Mouse (Mus musculus) heart, embryonic 15.5 days (tissue): ENCODE measurements around the gene Neurl1a. TPM values are rescaled to one million over a fixed set of nuclear protein-coding genes. Genes with fewer than 3 reads are reported as not detected.
"Not testable (repeated sequence)": the region's sequence is repeated elsewhere in the genome, so short reads cannot be mapped to it uniquely, and the experiment has no call there.

Experiments used
- ATAC-seq: fragments of 200-750 bp; cut with Nextera tagmentation; replicated peaks from 2 replicates; pipeline ENCODE4 v1.8.0; 2017; ENCODE audit warnings: low read depth, moderate TSS enrichment; ENCODE audit not compliant: insufficient number of reproducible peaks, insufficient read depth, low FRiP score
- H3K27ac ChIP-seq: fragments of 300-500 bp; sonication (generic); 2 replicates; pipeline ENCODE4 v1.5.1; 2015; ENCODE audit warnings: mild to moderate bottlenecking, inconsistent platforms
- H3K27me3 ChIP-seq: fragments of 300-500 bp; sonication (generic); 2 replicates; pipeline ENCODE4 v1.6.1; 2015; ENCODE audit warnings: inconsistent platforms
- H3K36me3 ChIP-seq: fragments of 300-500 bp; sonication (generic); 2 replicates; pipeline ENCODE4 v1.6.1; 2015; ENCODE audit warnings: mild to moderate bottlenecking, inconsistent platforms
- H3K4me1 ChIP-seq: fragments of 300-500 bp; sonication (generic); replicated peaks from 2 replicates; pipeline ENCODE4 v1.6.1; 2015; ENCODE audit warnings: inconsistent platforms
- H3K4me2 ChIP-seq: fragments of 300-500 bp; sonication (generic); 2 replicates; pipeline ENCODE4 v1.6.1; 2015; ENCODE audit warnings: inconsistent platforms, mild to moderate bottlenecking, moderate library complexity
- H3K4me3 ChIP-seq: fragments of 300-500 bp; sonication (generic); 2 replicates; pipeline ENCODE4 v1.5.1; 2015; ENCODE audit warnings: mild to moderate bottlenecking, inconsistent platforms
- H3K9ac ChIP-seq: fragments of 300-500 bp; sonication (generic); 2 replicates; pipeline ENCODE4 v1.6.1; 2015; ENCODE audit warnings: mild to moderate bottlenecking, inconsistent platforms
- H3K9me3 ChIP-seq: fragments of 300-500 bp; sonication (generic); replicated peaks from 2 replicates; pipeline ENCODE4 v1.6.1; 2016; ENCODE audit warnings: inconsistent platforms
- WGBS: fragments of 180-500 bp; shearing (Covaris S2); methylation state at CpG from one replicate; pipeline ENCODE4 v1.1.7; 2015; ENCODE audit warnings: mixed read lengths; 5-methylcytosine and 5-hydroxymethylcytosine counted together
- polyA plus RNA-seq: library from polyadenylated mRNA; unstranded; fragments of >200 nt; fragmentation: Nextera tagmentation; extraction: Ambion mirVana; gene quantifications from 2 replicates; pipeline ENCODE4 v1.2.1, GENCODE M21; 2015

The Neurl1a gene
- 1.2 and 2.3 TPM in 2 replicates for polyA plus RNA-seq

- Histone ChIP-seq H3K4me2 (peak within 1 kb of the TSS; percentile 100), H3K27ac (no peak within 1 kb of the TSS), H3K36me3 (no peaks in the 10 kb centered on the region), H3K9ac (peak within 1 kb of the TSS; percentile 70), H3K4me1 (peaks cover 16% of the 10 kb centered on the region), H3K4me3 (peak within 1 kb of the TSS; percentile 72), H3K9me3 (no peaks in the 10 kb centered on the region), H3K27me3 (peaks cover 43% of the 10 kb centered on the region)
- peak; percentile 44 for ATAC-seq
- WGBS = under 1% methylated on average over 76 of the region's 98 CpGs
Observed at GRCm38 (mm10) chr19:47178431-47179271, at the start of gene Neurl1a. Gene Neurl1a (plus strand): TSS chr19:47178820.

- Histone ChIP-seq H3K27me3 (no peaks in the 10 kb centered on the region), H3K36me3 (peaks cover 84% of the 10 kb centered on the region), H3K9ac (no peak overlapping the region), H3K4me3 (no peak overlapping the region), H3K9me3 (no peaks in the 10 kb centered on the region), H3K4me1 (peaks cover 10% of the 10 kb centered on the region), H3K4me2 (no peak overlapping the region), H3K27ac (no peak overlapping the region)
- no peak for ATAC-seq
- 89% methylated on average over 11 of the region's 11 CpGs for WGBS
Observed at GRCm38 (mm10) chr19:47128835-47129234, 49.8 kb upstream of the Neurl1a start.

- Histone ChIP-seq H3K4me2 (no peak overlapping the region), H3K9ac (no peak overlapping the region), H3K36me3 (peaks cover 73% of the 10 kb centered on the region), H3K9me3 (no peaks in the 10 kb centered on the region), H3K4me1 (no peaks in the 10 kb centered on the region), H3K27me3 (no peaks in the 10 kb centered on the region), H3K4me3 (no peak overlapping the region), H3K27ac (no peak overlapping the region)
- ATAC-seq = no peak
- WGBS = 93% methylated on average over 15 of the region's 15 CpGs
Observed at GRCm38 (mm10) chr19:47130551-47131125, 48.0 kb upstream of the Neurl1a start.

- 86% methylated on average over 7 of the region's 7 CpGs for WGBS
- no peak overlapping the region for H3K4me2 ChIP-seq
- ATAC-seq = no peak
Observed at GRCm38 (mm10) chr19:47133161-47133560, 45.5 kb upstream of the Neurl1a start.

GRCm38 (mm10) chr19:47135568-47135967 lies 43.1 kb upstream of the Neurl1a start:
- ATAC-seq = no peak
- no peaks in the 10 kb centered on the region for H3K27me3 ChIP-seq

More at GRCm38 (mm10) chr19:47133161-47133560, 45.5 kb upstream of the Neurl1a start:
- H3K9ac ChIP-seq = no peak overlapping the region
- no peaks in the 10 kb centered on the region for H3K27me3 ChIP-seq
- no peak overlapping the region for H3K4me3 ChIP-seq
- peaks cover 52% of the 10 kb centered on the region for H3K36me3 ChIP-seq
- H3K9me3 ChIP-seq = no peaks in the 10 kb centered on the region
- peaks cover 23% of the 10 kb centered on the region for H3K4me1 ChIP-seq
- no peak overlapping the region for H3K27ac ChIP-seq

GRCm38 (mm10) chr19:47136170-47136569 lies 42.5 kb upstream of the Neurl1a start:
- H3K36me3 ChIP-seq = peaks cover 22% of the 10 kb centered on the region; the same call in 1 of the 2 replicates
- H3K4me1 ChIP-seq = peaks cover 31% of the 10 kb centered on the region
- no peak overlapping the region for H3K27ac ChIP-seq
- 0 out of 2 replicates have a peak overlapping the region, but pooled peaks have one; percentile 76 for H3K4me2 ChIP-seq
- H3K9ac ChIP-seq = no peak overlapping the region
- no peaks in the 10 kb centered on the region for H3K9me3 ChIP-seq
- 86% methylated on average over 5 of the region's 5 CpGs for WGBS
- no peak overlapping the region for H3K4me3 ChIP-seq
- no peaks in the 10 kb centered on the region for H3K27me3 ChIP-seq
- no peak for ATAC-seq

More at GRCm38 (mm10) chr19:47135568-47135967, 43.1 kb upstream of the Neurl1a start:
- Histone ChIP-seq H3K27ac (no peak overlapping the region), H3K4me3 (no peak overlapping the region), H3K9ac (no peak overlapping the region), H3K4me2 (no peak overlapping the region), H3K9me3 (no peaks in the 10 kb centered on the region), H3K4me1 (peaks cover 31% of the 10 kb centered on the region), H3K36me3 (peaks cover 28% of the 10 kb centered on the region; the same call in 1 of the 2 replicates)
- WGBS = 90% methylated on average over 17 of the region's 17 CpGs

- peak overlapping the region; percentile 76 for H3K4me2 ChIP-seq
- H3K9me3 ChIP-seq = no peaks in the 10 kb centered on the region
- H3K4me1 ChIP-seq = peaks cover 31% of the 10 kb centered on the region
- peak overlapping the region; percentile 85 for H3K27ac ChIP-seq
- no peaks in the 10 kb centered on the region for H3K27me3 ChIP-seq
- WGBS = 8% methylated on average over 6 of the region's 6 CpGs
- peak overlapping the region; percentile 68 for H3K9ac ChIP-seq
- H3K4me3 ChIP-seq = peak overlapping the region; percentile 55
- H3K36me3 ChIP-seq = peaks cover 14% of the 10 kb centered on the region; the same call in 1 of the 2 replicates
- ATAC-seq = peak; percentile 20; the same call in 1 of the 2 replicates
Observed at GRCm38 (mm10) chr19:47137051-47137581, 41.5 kb upstream of the Neurl1a start.

- peak within 1 kb of the TSS; percentile 68 for H3K9ac ChIP-seq
- ATAC-seq = peak; percentile 83
- H3K4me2 ChIP-seq = peak within 1 kb of the TSS; percentile 76
- 1% methylated on average over 28 of the region's 28 CpGs for WGBS
- peak within 1 kb of the TSS; percentile 55 for H3K4me3 ChIP-seq
- peak within 1 kb of the TSS; percentile 85 for H3K27ac ChIP-seq
- no peaks in the 10 kb centered on the region for H3K27me3 ChIP-seq
- no peaks in the 10 kb centered on the region for H3K9me3 ChIP-seq
- peaks cover 31% of the 10 kb centered on the region for H3K4me1 ChIP-seq
- peaks cover 9% of the 10 kb centered on the region; the same call in 1 of the 2 replicates for H3K36me3 ChIP-seq
Observed at GRCm38 (mm10) chr19:47137771-47138421, 40.7 kb upstream of the Neurl1a start, which contains the start of gene Calhm2. Gene Calhm2 (minus strand): TSS chr19:47138294.

- not testable (repeated sequence) for H3K9ac ChIP-seq, ATAC-seq, H3K36me3 ChIP-seq, H3K4me3 ChIP-seq, H3K9me3 ChIP-seq, H3K27me3 ChIP-seq, H3K27ac ChIP-seq, H3K4me2 ChIP-seq
- H3K4me1 ChIP-seq = peaks cover 31% of the 10 kb centered on the region
- 35% methylated on average over 7 of the region's 7 CpGs for WGBS
Observed at GRCm38 (mm10) chr19:47139611-47140010, 39.0 kb upstream of the Neurl1a start.

GRCm38 (mm10) chr19:47142438-47142837 lies 36.2 kb upstream of the Neurl1a start:
- ATAC-seq = no peak

GRCm38 (mm10) chr19:47144154-47144553 lies 34.5 kb upstream of the Neurl1a start, which contains the start of gene Calhm1:
Gene Calhm1 (minus strand): TSS chr19:47144254.
- no peaks in the 10 kb centered on the region for H3K36me3 ChIP-seq
- H3K27ac ChIP-seq = no peak within 1 kb of the TSS
- no peak within 1 kb of the TSS for H3K4me3 ChIP-seq
- WGBS = 80% methylated on average over 6 of the region's 6 CpGs
- H3K27me3 ChIP-seq = no peaks in the 10 kb centered on the region
- no peak within 1 kb of the TSS for H3K9ac ChIP-seq
- ATAC-seq = no peak
- no peak within 1 kb of the TSS for H3K4me2 ChIP-seq
- H3K4me1 ChIP-seq = no peaks in the 10 kb centered on the region; the same call in none of the 2 replicates
- no peaks in the 10 kb centered on the region for H3K9me3 ChIP-seq

More at GRCm38 (mm10) chr19:47142438-47142837, 36.2 kb upstream of the Neurl1a start:
- H3K4me2 ChIP-seq = no peak overlapping the region
- no peak overlapping the region for H3K27ac ChIP-seq
- peaks cover 15% of the 10 kb centered on the region for H3K4me1 ChIP-seq
- no peak overlapping the region for H3K9ac ChIP-seq
- H3K36me3 ChIP-seq = no peaks in the 10 kb centered on the region
- no peaks in the 10 kb centered on the region for H3K27me3 ChIP-seq
- H3K9me3 ChIP-seq = no peaks in the 10 kb centered on the region
- H3K4me3 ChIP-seq = no peak overlapping the region
- WGBS = 70% methylated on average over 6 of the region's 6 CpGs
